Mouse (Mus musculus) MEL (cell line): Measurements from ENCODE around the gene Agl. TPM values are rescaled to one million over a fixed set of nuclear protein-coding genes. Genes with fewer than 3 reads are reported as not detected.

Experiments used
- DNase-seq: peaks from one replicate; pipeline ENCODE4 v3.0.0; 2011; ENCODE audit warnings: low read depth, low spot score
- H3K27ac ChIP-seq: 2 replicates; pipeline ENCODE4 v1.5.1; 2012; ENCODE audit warnings: low read depth, mild to moderate bottlenecking, control low read depth, low read length, moderate library complexity; ENCODE audit not compliant: control insufficient read depth
- H3K27me3 ChIP-seq, 2 experiments: fragments of 150-350 bp in 1 of 2; sonication (generic) in 1 of 2; 2 replicates each; pipeline ENCODE4 v1.6.1; 2012; ENCODE audit warnings: low read length in 2 of 2, mild to moderate bottlenecking in 2 of 2, improper control_type of control experiment in 1 of 2, moderate library complexity in 1 of 2; ENCODE audit not compliant: insufficient read depth in 2 of 2, control insufficient read depth in 1 of 2
- H3K36me3 ChIP-seq, 2 experiments: 2 replicates each; pipeline ENCODE4 v1.6.1; 2012 to 2014; ENCODE audit warnings: low read length in 2 of 2, improper control_type of control experiment in 1 of 2, inconsistent platforms in 1 of 2, mild to moderate bottlenecking in 1 of 2; ENCODE audit not compliant: insufficient read depth in 2 of 2, control insufficient read depth in 1 of 2
- H3K4me1 ChIP-seq, 2 experiments: fragments of 150-350 bp in 1 of 2; sonication (generic) in 1 of 2; 2 replicates each; pipeline ENCODE4 v1.6.1; 2012; ENCODE audit warnings: low read length in 2 of 2, improper control_type of control experiment in 1 of 2, mild to moderate bottlenecking in 1 of 2; ENCODE audit not compliant: insufficient read depth in 2 of 2, control insufficient read depth in 1 of 2
- H3K4me3 ChIP-seq, 2 experiments: fragments of 150-350 bp in 1 of 2; sonication (generic) in 1 of 2; 2 replicates each; pipeline ENCODE4 v1.5.1; 2012; ENCODE audit warnings: low read depth in 2 of 2, low read length in 2 of 2, mild to moderate bottlenecking in 2 of 2, moderate library complexity in 2 of 2, control low read depth in 1 of 2, improper control_type of control experiment in 1 of 2; ENCODE audit not compliant: control insufficient read depth in 1 of 2, insufficient read depth in 1 of 2
- H3K79me2 ChIP-seq: 2 replicates; pipeline ENCODE4 v1.6.1; 2012; ENCODE audit warnings: mild to moderate bottlenecking, low read length, moderate library complexity; ENCODE audit not compliant: control insufficient read depth, poor library complexity, insufficient read depth
- H3K9ac ChIP-seq: 2 replicates; pipeline ENCODE4 v1.6.1; 2012; ENCODE audit warnings: low read depth, mild to moderate bottlenecking, control low read depth, low read length, moderate library complexity; ENCODE audit not compliant: control insufficient read depth, poor library complexity, severe bottlenecking
- H3K9me3 ChIP-seq: fragments of 150-350 bp; sonication (generic); replicated peaks from 2 replicates; pipeline ENCODE4 v1.6.1; 2012; ENCODE audit warnings: mild to moderate bottlenecking, low read length, improper control_type of control experiment, moderate library complexity; ENCODE audit not compliant: insufficient read depth
- BHLHE40 ChIP-seq: IDR thresholded peaks from 2 replicates; pipeline ENCODE4 v1.6.1; 2012; ENCODE audit warnings: low read depth, mild to moderate bottlenecking, inconsistent platforms, low read length, improper control_type of control experiment, borderline replicate concordance
- CHD1 ChIP-seq: IDR thresholded peaks from 2 replicates; pipeline ENCODE4 v1.6.1; 2012; ENCODE audit warnings: low read depth, mild to moderate bottlenecking, inconsistent platforms, low read length, improper control_type of control experiment
- CTCF ChIP-seq, 3 experiments: IDR thresholded peaks in 2 of 3; conservative IDR thresholded peaks in 1 of 3; 2 replicates each; pipeline ENCODE4 v1.5.1; 2011 to 2012; ENCODE audit warnings: low read length in 3 of 3, low read depth in 2 of 3, mild to moderate bottlenecking in 2 of 3, improper control_type of control experiment in 1 of 3, inconsistent platforms in 1 of 3, mixed read lengths in 1 of 3, moderate library complexity in 1 of 3; ENCODE audit not compliant: control insufficient read depth in 1 of 3, insufficient read depth in 1 of 3, poor library complexity in 1 of 3, severe bottlenecking in 1 of 3
- E2F4 ChIP-seq: IDR thresholded peaks from 2 replicates; pipeline ENCODE4 v1.6.1; 2011; ENCODE audit warnings: low read depth, low read length, improper control_type of control experiment, borderline replicate concordance
- ELF1 ChIP-seq: IDR thresholded peaks from 2 replicates; pipeline ENCODE4 v1.6.1; 2014; ENCODE audit warnings: low read depth, mild to moderate bottlenecking, inconsistent platforms, low read length, improper control_type of control experiment, moderate library complexity
- EP300 ChIP-seq, 2 experiments: IDR thresholded peaks; 2 replicates each; pipeline ENCODE4 v1.6.1; 2011; ENCODE audit warnings: improper control_type of control experiment in 2 of 2, low read length in 2 of 2, low read depth in 1 of 2, mild to moderate bottlenecking in 1 of 2
- GABPA ChIP-seq: IDR thresholded peaks from 2 replicates; pipeline ENCODE4 v1.6.1; 2012; ENCODE audit warnings: low read depth, mild to moderate bottlenecking, inconsistent platforms, low read length, improper control_type of control experiment, moderate library complexity
- GATA1 ChIP-seq: IDR thresholded peaks from 2 replicates; pipeline ENCODE4 v1.6.1; 2011; ENCODE audit warnings: low read depth, low read length, improper control_type of control experiment
- HCFC1 ChIP-seq: IDR thresholded peaks from 2 replicates; pipeline ENCODE4 v1.6.1; 2012; ENCODE audit warnings: low read depth, mild to moderate bottlenecking, inconsistent platforms, low read length, improper control_type of control experiment, moderate library complexity
- JUND ChIP-seq: IDR thresholded peaks from 2 replicates; pipeline ENCODE4 v1.6.1; 2011; ENCODE audit warnings: low read depth, mild to moderate bottlenecking, improper control_type of control experiment, low read length
- KAT2A ChIP-seq: conservative IDR thresholded peaks from 2 replicates; pipeline ENCODE4 v1.6.1; 2012; ENCODE audit warnings: low read depth, low read length, improper control_type of control experiment, inconsistent platforms
- MAX ChIP-seq: IDR thresholded peaks from 2 replicates; pipeline ENCODE4 v1.6.1; 2011; ENCODE audit warnings: low read length, improper control_type of control experiment
- MAZ ChIP-seq: IDR thresholded peaks from 2 replicates; pipeline ENCODE4 v1.6.1; 2012; ENCODE audit warnings: low read depth, mild to moderate bottlenecking, inconsistent platforms, low read length, improper control_type of control experiment
- MEF2A ChIP-seq: IDR thresholded peaks from 2 replicates; pipeline ENCODE4 v1.6.1; 2014; ENCODE audit warnings: low read depth, mild to moderate bottlenecking, inconsistent platforms, low read length, improper control_type of control experiment; ENCODE audit not compliant: poor library complexity, insufficient replicate concordance, severe bottlenecking; ENCODE audit errors: extremely low read depth
- MXI1 ChIP-seq: IDR thresholded peaks from 2 replicates; pipeline ENCODE4 v1.6.1; 2011; ENCODE audit warnings: mild to moderate bottlenecking, low read depth, low read length, improper control_type of control experiment
- MYB ChIP-seq: IDR thresholded peaks from 2 replicates; pipeline ENCODE4 v1.6.1; 2011; ENCODE audit warnings: mild to moderate bottlenecking, low read depth, low read length, improper control_type of control experiment
- MYC ChIP-seq: IDR thresholded peaks from 2 replicates; pipeline ENCODE4 v1.6.1; 2011; ENCODE audit warnings: low read depth, mild to moderate bottlenecking, low read length, improper control_type of control experiment, moderate library complexity
- NELFE ChIP-seq: IDR thresholded peaks from 2 replicates; pipeline ENCODE4 v1.6.1; 2011; ENCODE audit warnings: low read depth, low read length, improper control_type of control experiment
- NRF1 ChIP-seq: IDR thresholded peaks from 2 replicates; pipeline ENCODE4 v1.6.1; 2014; ENCODE audit warnings: low read depth, mild to moderate bottlenecking, inconsistent platforms, low read length, improper control_type of control experiment, moderate library complexity; ENCODE audit not compliant: poor library complexity, insufficient read depth, severe bottlenecking
- POLR2A ChIP-seq, 2 experiments: IDR thresholded peaks; 2 replicates each; pipeline ENCODE4 v1.6.1; 2011 to 2012; ENCODE audit warnings: low read length in 2 of 2, mild to moderate bottlenecking in 2 of 2, control low read depth in 1 of 2, improper control_type of control experiment in 1 of 2, low read depth in 1 of 2, moderate library complexity in 1 of 2; ENCODE audit not compliant: control insufficient read depth in 1 of 2, insufficient read depth in 1 of 2, poor library complexity in 1 of 2
- POLR2AphosphoS5 ChIP-seq: IDR thresholded peaks from 2 replicates; pipeline ENCODE4 v1.6.1; 2012; ENCODE audit warnings: low read depth, borderline replicate concordance, mild to moderate bottlenecking, inconsistent platforms, low read length, moderate library complexity, mixed read lengths
- RCOR1 ChIP-seq: IDR thresholded peaks from 2 replicates; pipeline ENCODE4 v1.6.1; 2012; ENCODE audit warnings: low read depth, mild to moderate bottlenecking, inconsistent platforms, low read length, improper control_type of control experiment
- SIN3A ChIP-seq: IDR thresholded peaks from 2 replicates; pipeline ENCODE4 v1.6.1; 2012; ENCODE audit warnings: low read length, improper control_type of control experiment, inconsistent platforms
- SMC3 ChIP-seq: IDR thresholded peaks from 2 replicates; pipeline ENCODE4 v1.6.1; 2011; ENCODE audit warnings: low read depth, low read length, improper control_type of control experiment
- TBP ChIP-seq: IDR thresholded peaks from 2 replicates; pipeline ENCODE4 v1.8.0; 2011; ENCODE audit warnings: low read depth, low read length, improper control_type of control experiment
- TCF12 ChIP-seq: IDR thresholded peaks from 2 replicates; pipeline ENCODE4 v1.6.1; 2014; ENCODE audit warnings: low read depth, mild to moderate bottlenecking, inconsistent platforms, low read length, improper control_type of control experiment, moderate library complexity
- USF1 ChIP-seq: IDR thresholded peaks from 2 replicates; pipeline ENCODE4 v1.6.1; 2014; ENCODE audit warnings: low read depth, mild to moderate bottlenecking, inconsistent platforms, low read length, improper control_type of control experiment, moderate library complexity
- USF2 ChIP-seq, 2 experiments: IDR thresholded peaks; 2 replicates each; pipeline ENCODE4 v1.6.1; 2011 to 2012; ENCODE audit warnings: improper control_type of control experiment in 2 of 2, low read length in 2 of 2, borderline replicate concordance in 1 of 2, inconsistent platforms in 1 of 2, low read depth in 1 of 2, mild to moderate bottlenecking in 1 of 2; ENCODE audit not compliant: insufficient read depth in 1 of 2
- ZC3H11A ChIP-seq: IDR thresholded peaks from 2 replicates; pipeline ENCODE4 v1.6.1; 2012; ENCODE audit warnings: low read depth, mild to moderate bottlenecking, inconsistent platforms, low read length, improper control_type of control experiment
- ZKSCAN1 ChIP-seq: IDR thresholded peaks from 2 replicates; pipeline ENCODE4 v1.6.1; 2012; ENCODE audit warnings: low read depth, mild to moderate bottlenecking, inconsistent platforms, low read length, improper control_type of control experiment, moderate library complexity
- ZNF384 ChIP-seq: IDR thresholded peaks from 2 replicates; pipeline ENCODE4 v1.6.1; 2012; ENCODE audit warnings: low read depth, mild to moderate bottlenecking, inconsistent platforms, low read length, improper control_type of control experiment
- polyA plus RNA-seq, 2 experiments: library from polyadenylated mRNA; stranded (reverse) in 1 of 2; unstranded in 1 of 2; fragments of >175 nt in 1 of 2; fragments of >200 nt in 1 of 2; gene quantifications; 2 replicates each; pipeline versions ENCODE4 v1.2.1 to v1.2.4; 2012; ENCODE audit warnings: low replicate concordance in 2 of 2, low read depth in 1 of 2; ENCODE audit not compliant: insufficient read length in 2 of 2, insufficient read depth in 1 of 2, missing spikeins in 1 of 2
- total RNA-seq: library from RNA; depleted of rRNA; stranded (reverse); fragments of 300-350 nt; gene quantifications from 2 replicates; pipeline ENCODE4 v1.2.3, GENCODE M21; 2012

Agl gene
- total and polyA plus RNA-seq, 3 experiments = 4.6 to 21.1 (median 11.9) TPM

- Histone ChIP-seq H3K79me2 (no peaks in the 10 kb centered on the region), H3K4me3 (no peak overlapping the region), H3K4me1 (peaks cover 14 to 38% of the 10 kb centered on the region in 2 experiments), H3K9me3 (no peaks in the 10 kb centered on the region), H3K36me3 (peaks cover 0 to 28% of the 10 kb centered on the region in 2 experiments; a peak in 2 of 4 replicates), H3K9ac (no peak overlapping the region), H3K27ac (no peak overlapping the region), H3K27me3 (no peaks in the 10 kb centered on the region)
- DNase-seq = no peak
- TF ChIP-seq CHD1 = no peak
- TF ChIP-seq USF1 = 0 out of 2 replicates have a peak, but pooled peaks have one; percentile 27
- TF ChIP-seq CTCF (IDR thresholded peaks at IDR 0.05 in 2 of 3, conservative IDR thresholded peaks at IDR 0.05 in 1 of 3; ENCODE audit: control insufficient read depth in 1 of 3, insufficient read depth in 1 of 3, low read depth in 2 of 3, low read length in 3 of 3, poor library complexity in 1 of 3, severe bottlenecking in 1 of 3) = no peak
Observed at GRCm38 (mm10) chr3:116848099-116848498, 40.1 kb upstream of the Agl start.

- peaks cover 14 to 38% of the 10 kb centered on the region in 2 experiments for H3K4me1 ChIP-seq
- TF ChIP-seq MAX (no peak), SMC3 (no peak), HCFC1 (no peak; the same call in 1 of the 2 replicates), BHLHE40 (no peak), GATA1 (peak; percentile 88), TBP (no peak), ZNF384 (peak; percentile 41; the same call in 1 of the 2 replicates), RCOR1 (peak; percentile 80), ZKSCAN1 (no peak), GABPA (no peak), ZC3H11A (no peak), SIN3A (no peak), MYC (no peak), MYB (peak; percentile 41; the same call in 1 of the 2 replicates), NRF1 (no peak), POLR2A (IDR thresholded peaks at IDR 0.05; ENCODE audit: control insufficient read depth in 1 of 2, insufficient read depth in 1 of 2, low read depth in 1 of 2, low read length in 2 of 2, poor library complexity in 1 of 2) (no peak), USF2 (IDR thresholded peaks at IDR 0.05; ENCODE audit: borderline replicate concordance in 1 of 2, insufficient read depth in 1 of 2, low read depth in 1 of 2, low read length in 2 of 2) (no peak), KAT2A (no peak), TCF12 (peak; percentile 74), EP300 (IDR thresholded peaks at IDR 0.05; ENCODE audit: low read depth in 1 of 2, low read length in 2 of 2) (peak; percentile 73 to 75), ELF1 (peak; percentile 58), JUND (no peak), NELFE (no peak), E2F4 (no peak), CTCF (IDR thresholded peaks at IDR 0.05 in 2 of 3, conservative IDR thresholded peaks at IDR 0.05 in 1 of 3; ENCODE audit: control insufficient read depth in 1 of 3, insufficient read depth in 1 of 3, low read depth in 2 of 3, low read length in 3 of 3, poor library complexity in 1 of 3, severe bottlenecking in 1 of 3) (no peak), MEF2A (no peak), MXI1 (no peak), MAZ (0 out of 2 replicates have a peak, but pooled peaks have one; percentile 23), CHD1 (no peak), POLR2AphosphoS5 (no peak)
Observed at GRCm38 (mm10) chr3:116846084-116846483, 38.1 kb upstream of the Agl start.

More at GRCm38 (mm10) chr3:116846084-116846483, 38.1 kb upstream of the Agl start:
- no peak overlapping the region for H3K9ac ChIP-seq
- no peak overlapping the region for H3K4me3 ChIP-seq
- no peaks in the 10 kb centered on the region for H3K9me3 ChIP-seq
- peaks cover 0 to 28% of the 10 kb centered on the region in 2 experiments; a peak in 2 of 4 replicates for H3K36me3 ChIP-seq
- peak overlapping the region; percentile 45; the same call in 1 of the 2 replicates for H3K27ac ChIP-seq
- H3K27me3 ChIP-seq = no peaks in the 10 kb centered on the region
- H3K79me2 ChIP-seq = no peaks in the 10 kb centered on the region
- DNase-seq = peak; percentile 50
